Mouse (Mus musculus): ENCODE measurements around the gene Sucla2. TPM values are rescaled to one million over a fixed set of nuclear protein-coding genes. Genes with fewer than 3 reads are reported as not detected.
"Not testable (repeated sequence)": the region's sequence is repeated elsewhere in the genome, so short reads cannot be mapped to it uniquely, and the experiment has no call there.

The Sucla2 gene
- polyA plus RNA-seq, 1 experiment from 2014 or later: 139 TPM

GRCm38 (mm10) chr14:73507702-73508376 lies 17.3 kb upstream of the Sucla2 start:
- Histone ChIP-seq H3K9me3 (ENCODE audit: low read length) (no peaks in the 10 kb centered on the region), H3K27me3 (ENCODE audit: insufficient read depth, low read length) (no peaks in the 10 kb centered on the region), H3K9ac (replicated peaks; ENCODE audit: low read length) (no peak overlapping the region), H3K27ac (ENCODE audit: low read length) (no peak overlapping the region), H3K4me3 (ENCODE audit: low read length) (no peak overlapping the region), H3K4me2 (replicated peaks; ENCODE audit: low read depth, low read length) (no peak overlapping the region), H3K36me3 (ENCODE audit: insufficient read depth, low read length) (peaks cover 4% of the 10 kb centered on the region), H3K4me1 (ENCODE audit: insufficient read depth, low read length) (peaks cover 12% of the 10 kb centered on the region)
- ATAC-seq (ENCODE audit: low FRiP score, low TSS enrichment): no peak
- 70% methylated on average over 11 of the region's 11 CpGs for WGBS

- H3K27me3 ChIP-seq (ENCODE audit: insufficient read depth, low read length): no peaks in the 10 kb centered on the region
- H3K4me1 ChIP-seq (ENCODE audit: insufficient read depth, low read length): peaks cover 8% of the 10 kb centered on the region
- no peak overlapping the region for H3K4me2 ChIP-seq (replicated peaks; ENCODE audit: low read depth, low read length)
- no peak for ATAC-seq (ENCODE audit: low FRiP score, low TSS enrichment)
- no peaks in the 10 kb centered on the region for H3K9me3 ChIP-seq (ENCODE audit: low read length)
- H3K4me3 ChIP-seq (ENCODE audit: low read length): no peak overlapping the region
- no peak overlapping the region for H3K9ac ChIP-seq (replicated peaks; ENCODE audit: low read length)
- H3K27ac ChIP-seq (ENCODE audit: low read length): no peak overlapping the region
- 91% methylated on average over 6 of the region's 6 CpGs for WGBS
- peaks cover 4% of the 10 kb centered on the region for H3K36me3 ChIP-seq (ENCODE audit: insufficient read depth, low read length)
These were observed 16.3 kb upstream of the Sucla2 start for GRCm38 (mm10) chr14:73508630-73509395.

GRCm38 (mm10) chr14:73509765-73510423 lies 15.2 kb upstream of the Sucla2 start, which contains the start of gene Med4:
Gene Med4 (plus strand): TSS chr14:73510025.
- H3K36me3 ChIP-seq (ENCODE audit: insufficient read depth, low read length): peaks cover 6% of the 10 kb centered on the region
- no peak within 1 kb of the TSS; the same call in 1 of the 2 replicates for H3K27ac ChIP-seq (ENCODE audit: low read length)
- under 1% methylated on average over 41 of the region's 41 CpGs for WGBS
- H3K9ac ChIP-seq (replicated peaks; ENCODE audit: low read length): peak within 1 kb of the TSS; percentile 86
- H3K9me3 ChIP-seq (ENCODE audit: low read length): no peaks in the 10 kb centered on the region
- H3K4me2 ChIP-seq (replicated peaks; ENCODE audit: low read depth, low read length): peak within 1 kb of the TSS; percentile 60
- H3K4me1 ChIP-seq (ENCODE audit: insufficient read depth, low read length): peaks cover 8% of the 10 kb centered on the region
- peak within 1 kb of the TSS; percentile 86 for H3K4me3 ChIP-seq (ENCODE audit: low read length)
- H3K27me3 ChIP-seq (ENCODE audit: insufficient read depth, low read length): no peaks in the 10 kb centered on the region
- ATAC-seq (ENCODE audit: low FRiP score, low TSS enrichment): peak; percentile 96

GRCm38 (mm10) chr14:73524136-73524535 lies 983 bp upstream of the Sucla2 start:
- no peaks in the 10 kb centered on the region for H3K36me3 ChIP-seq (ENCODE audit: insufficient read depth, low read length)
- ATAC-seq (ENCODE audit: low FRiP score, low TSS enrichment): no peak
- no peak overlapping the region for H3K27ac ChIP-seq (ENCODE audit: low read length)
- H3K4me2 ChIP-seq (replicated peaks; ENCODE audit: low read depth, low read length): peak overlapping the region; percentile 57; the same call in 1 of the 2 replicates
- H3K4me1 ChIP-seq (ENCODE audit: insufficient read depth, low read length): no peaks in the 10 kb centered on the region
- H3K9me3 ChIP-seq (ENCODE audit: low read length): no peaks in the 10 kb centered on the region
- no peaks in the 10 kb centered on the region for H3K27me3 ChIP-seq (ENCODE audit: insufficient read depth, low read length)
- peak overlapping the region; percentile 60; the same call in 1 of the 2 replicates for H3K4me3 ChIP-seq (ENCODE audit: low read length)
- H3K9ac ChIP-seq (replicated peaks; ENCODE audit: low read length): no peak overlapping the region
- WGBS: 71% methylated on average over 3 of the region's 3 CpGs

GRCm38 (mm10) chr14:73528661-73529060 lies 3.5 kb downstream of the Sucla2 start:
- H3K9ac ChIP-seq (replicated peaks; ENCODE audit: low read length); H3K4me1 ChIP-seq (ENCODE audit: insufficient read depth, low read length); H3K9me3 ChIP-seq (ENCODE audit: low read length); H3K4me2 ChIP-seq (replicated peaks; ENCODE audit: low read depth, low read length); H3K27me3 ChIP-seq (ENCODE audit: insufficient read depth, low read length); H3K36me3 ChIP-seq (ENCODE audit: insufficient read depth, low read length); H3K27ac ChIP-seq (ENCODE audit: low read length); H3K4me3 ChIP-seq (ENCODE audit: low read length); ATAC-seq (ENCODE audit: low FRiP score, low TSS enrichment): not testable (repeated sequence)
- 80% methylated on average over 3 of the region's 3 CpGs for WGBS

GRCm38 (mm10) chr14:73533755-73534465 lies 8.8 kb downstream of the Sucla2 start:
- Histone ChIP-seq H3K9ac (replicated peaks; ENCODE audit: low read length) (no peak overlapping the region), H3K27me3 (ENCODE audit: insufficient read depth, low read length) (0 out of 2 replicates have a peak, but pooled peaks cover 3% of the 10 kb centered on the region), H3K4me2 (replicated peaks; ENCODE audit: low read depth, low read length) (no peak overlapping the region), H3K4me3 (ENCODE audit: low read length) (no peak overlapping the region), H3K9me3 (ENCODE audit: low read length) (no peaks in the 10 kb centered on the region), H3K27ac (ENCODE audit: low read length) (no peak overlapping the region), H3K4me1 (ENCODE audit: insufficient read depth, low read length) (no peaks in the 10 kb centered on the region), H3K36me3 (ENCODE audit: insufficient read depth, low read length) (no peaks in the 10 kb centered on the region)
- ATAC-seq (ENCODE audit: low FRiP score, low TSS enrichment): no peak
- 72% methylated on average over 6 of the region's 6 CpGs for WGBS

GRCm38 (mm10) chr14:73535641-73536040 lies 10.5 kb downstream of the Sucla2 start:
- WGBS: 83% methylated on average over 2 of the region's 2 CpGs
- Histone ChIP-seq H3K4me3 (ENCODE audit: low read length) (no peak overlapping the region), H3K27ac (ENCODE audit: low read length) (no peak overlapping the region), H3K9ac (replicated peaks; ENCODE audit: low read length) (no peak overlapping the region), H3K4me2 (replicated peaks; ENCODE audit: low read depth, low read length) (no peak overlapping the region), H3K9me3 (ENCODE audit: low read length) (no peaks in the 10 kb centered on the region), H3K27me3 (ENCODE audit: insufficient read depth, low read length) (0 out of 2 replicates have a peak, but pooled peaks cover 3% of the 10 kb centered on the region), H3K4me1 (ENCODE audit: insufficient read depth, low read length) (no peaks in the 10 kb centered on the region), H3K36me3 (ENCODE audit: insufficient read depth, low read length) (no peaks in the 10 kb centered on the region)
- ATAC-seq (ENCODE audit: low FRiP score, low TSS enrichment): no peak

- Histone ChIP-seq H3K9me3 (ENCODE audit: low read length) (no peaks in the 10 kb centered on the region), H3K9ac (replicated peaks; ENCODE audit: low read length) (no peak overlapping the region), H3K36me3 (ENCODE audit: insufficient read depth, low read length) (no peaks in the 10 kb centered on the region), H3K27ac (ENCODE audit: low read length) (no peak overlapping the region), H3K4me1 (ENCODE audit: insufficient read depth, low read length) (no peaks in the 10 kb centered on the region), H3K27me3 (ENCODE audit: insufficient read depth, low read length) (no peaks in the 10 kb centered on the region), H3K4me3 (ENCODE audit: low read length) (no peak overlapping the region), H3K4me2 (replicated peaks; ENCODE audit: low read depth, low read length) (no peak overlapping the region)
- WGBS: 66% methylated on average over 6 of the region's 6 CpGs
- ATAC-seq (ENCODE audit: low FRiP score, low TSS enrichment): no peak
These were observed 18.7 kb downstream of the Sucla2 start for GRCm38 (mm10) chr14:73543781-73544180.

- H3K27ac ChIP-seq (ENCODE audit: low read length): no peak overlapping the region
- no peak for ATAC-seq (ENCODE audit: low FRiP score, low TSS enrichment)
- H3K4me2 ChIP-seq (replicated peaks; ENCODE audit: low read depth, low read length): no peak overlapping the region
- 51% methylated on average over 4 of the region's 4 CpGs for WGBS
- H3K27me3 ChIP-seq (ENCODE audit: insufficient read depth, low read length): no peaks in the 10 kb centered on the region
- no peaks in the 10 kb centered on the region for H3K9me3 ChIP-seq (ENCODE audit: low read length)
- H3K4me1 ChIP-seq (ENCODE audit: insufficient read depth, low read length): peaks cover under 1% of the 10 kb centered on the region; the same call in 1 of the 2 replicates
- no peak overlapping the region for H3K9ac ChIP-seq (replicated peaks; ENCODE audit: low read length)
- no peaks in the 10 kb centered on the region for H3K36me3 ChIP-seq (ENCODE audit: insufficient read depth, low read length)
- H3K4me3 ChIP-seq (ENCODE audit: low read length): no peak overlapping the region
These were observed 21.9 kb downstream of the Sucla2 start for GRCm38 (mm10) chr14:73547034-73547433.
